Mouse (Mus musculus) thymus, adult 2 months (tissue): ENCODE results near the gene Dip2a.

ENCODE experiments used
- CTCF ChIP-seq: fragments of 200-500 bp; IDR thresholded peaks from 2 replicates; pipeline ENCODE4 v1.5.1; 2012; ENCODE audit warnings: mild to moderate bottlenecking, control low read depth, low read length, moderate library complexity, borderline replicate concordance; ENCODE audit not compliant: control insufficient read depth, poor library complexity, insufficient read depth; ENCODE audit errors: extremely low read depth
- POLR2A ChIP-seq: fragments of 200-500 bp; IDR thresholded peaks from 2 replicates; pipeline ENCODE4 v1.6.1; 2012; ENCODE audit warnings: mild to moderate bottlenecking, low read length, control low read depth, moderate library complexity; ENCODE audit not compliant: control insufficient read depth, poor library complexity, insufficient read depth; ENCODE audit errors: extremely low read depth

DNA sequence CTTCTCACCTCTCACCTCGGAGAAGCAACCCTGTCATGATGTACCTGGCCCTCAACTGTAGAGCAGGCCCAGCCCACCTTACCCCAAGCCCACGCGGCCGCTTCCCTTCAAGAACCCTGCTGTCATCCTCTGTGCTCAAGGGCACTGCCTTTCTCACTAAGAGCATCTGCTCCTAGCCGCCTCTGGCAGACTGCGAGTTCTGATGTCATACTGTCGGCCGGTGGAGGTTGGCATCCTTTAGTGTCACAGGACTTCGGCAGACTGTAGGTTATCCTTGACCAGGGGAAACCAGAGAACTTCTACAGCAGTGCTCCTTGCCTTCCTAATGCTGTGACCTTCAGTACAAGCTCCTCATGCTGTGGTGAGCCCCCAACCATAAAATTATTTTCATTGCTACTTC, 46.1 kb upstream of the Dip2a start:
- TF ChIP-seq CTCF (no peak), POLR2A (no peak)
